Mouse (Mus musculus): ENCODE measurements around the gene Cmtr2. TPM values are rescaled to one million over a fixed set of nuclear protein-coding genes. Genes with fewer than 3 reads are reported as not detected.

The Cmtr2 gene
- polyA plus RNA-seq, 1 experiment: not detected

DNA sequence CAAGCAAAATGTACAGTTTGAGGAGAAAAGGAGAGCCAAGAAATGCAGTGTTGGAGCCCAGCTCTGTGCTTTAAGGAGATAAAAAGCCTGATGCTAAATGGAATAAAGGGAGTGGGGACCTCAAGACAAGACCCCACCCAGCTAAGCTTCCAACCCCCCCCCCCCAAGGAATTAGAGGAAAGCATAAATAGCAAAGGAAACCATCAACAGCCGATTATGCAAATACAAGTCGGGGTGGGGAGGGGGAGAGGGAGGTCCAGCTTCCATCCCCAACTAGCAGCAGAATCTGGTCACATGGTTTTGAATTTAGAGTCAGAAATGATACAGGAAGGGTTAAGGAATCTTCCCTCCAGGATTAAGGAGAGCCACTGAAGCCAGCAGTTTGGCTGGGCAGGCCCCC is 29.1 kb downstream of the Cmtr2 start:
- peaks cover 5% of the 10 kb centered on the region; the same call in 1 of the 2 replicates for H3K9me3 ChIP-seq
- no peaks in the 10 kb centered on the region for H3K36me3 ChIP-seq (replicated peaks; ENCODE audit: low read length)
- H3K27me3 ChIP-seq (replicated peaks): no peaks in the 10 kb centered on the region
- TF ChIP-seq GATA1 (IDR thresholded peaks at IDR 0.05; ENCODE audit: borderline replicate concordance, low read length): no peak
- H3K4me3 ChIP-seq (replicated peaks): no peak overlapping the region
- H3K4me1 ChIP-seq: no peaks in the 10 kb centered on the region

DNA sequence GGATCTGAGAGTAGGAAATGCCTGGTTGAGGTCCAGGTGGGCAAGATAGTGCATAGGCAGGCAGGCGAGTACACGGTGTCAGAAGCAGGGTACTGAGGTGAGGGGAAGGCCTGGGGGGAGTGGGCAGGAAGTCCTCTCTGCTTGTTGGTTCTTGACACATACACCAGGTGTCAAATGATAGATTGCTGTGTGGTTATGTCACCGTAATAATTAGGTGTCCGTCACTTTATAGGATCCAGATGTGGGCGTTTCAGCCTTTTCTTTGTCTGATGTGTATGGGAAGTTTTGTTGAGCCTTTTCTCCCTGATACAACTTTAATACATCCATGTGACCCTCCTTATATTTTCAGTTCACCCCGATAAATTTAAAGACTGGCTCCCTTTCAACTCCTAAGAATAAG is 31.8 kb downstream of the Cmtr2 start:
- H3K4me1 ChIP-seq: no peaks in the 10 kb centered on the region
- no peaks in the 10 kb centered on the region for H3K36me3 ChIP-seq (replicated peaks; ENCODE audit: low read length)
- H3K27me3 ChIP-seq (replicated peaks): no peaks in the 10 kb centered on the region
- H3K9me3 ChIP-seq: peaks cover 5% of the 10 kb centered on the region; the same call in 1 of the 2 replicates
- no peak overlapping the region for H3K4me3 ChIP-seq (replicated peaks)
- TF ChIP-seq GATA1 (IDR thresholded peaks at IDR 0.05; ENCODE audit: borderline replicate concordance, low read length) (no peak), FLI1 (IDR thresholded peaks at IDR 0.05; ENCODE audit: low read length) (no peak)

DNA sequence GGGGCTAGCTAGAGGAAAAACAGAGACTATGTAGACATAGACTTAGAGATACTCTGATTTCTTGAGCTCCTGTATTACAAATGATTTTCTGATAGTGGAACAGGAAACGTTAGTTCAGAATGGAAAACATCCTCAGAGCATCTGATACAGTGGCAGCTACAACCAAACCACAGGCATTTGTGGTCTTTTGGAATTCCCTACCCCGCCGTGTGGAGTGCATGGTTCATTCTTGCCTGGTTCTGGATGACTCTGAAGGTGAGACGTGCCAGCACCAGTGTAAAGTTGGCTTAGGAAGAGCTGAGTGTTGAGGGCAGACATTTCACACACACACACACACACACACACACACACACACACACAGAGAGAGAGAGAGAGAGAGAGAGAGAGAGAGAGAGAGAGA is 38.5 kb downstream of the Cmtr2 start:
- Histone ChIP-seq H3K36me3 (replicated peaks; ENCODE audit: low read length) (no peaks in the 10 kb centered on the region), H3K4me1 (no peaks in the 10 kb centered on the region), H3K27me3 (replicated peaks) (peaks cover 2% of the 10 kb centered on the region), H3K4me3 (replicated peaks) (no peak overlapping the region), H3K9me3 (no peaks in the 10 kb centered on the region)
- no peak for TF ChIP-seq FLI1 (IDR thresholded peaks at IDR 0.05; ENCODE audit: low read length)
- TF ChIP-seq GATA1 (IDR thresholded peaks at IDR 0.05; ENCODE audit: borderline replicate concordance, low read length): no peak

DNA sequence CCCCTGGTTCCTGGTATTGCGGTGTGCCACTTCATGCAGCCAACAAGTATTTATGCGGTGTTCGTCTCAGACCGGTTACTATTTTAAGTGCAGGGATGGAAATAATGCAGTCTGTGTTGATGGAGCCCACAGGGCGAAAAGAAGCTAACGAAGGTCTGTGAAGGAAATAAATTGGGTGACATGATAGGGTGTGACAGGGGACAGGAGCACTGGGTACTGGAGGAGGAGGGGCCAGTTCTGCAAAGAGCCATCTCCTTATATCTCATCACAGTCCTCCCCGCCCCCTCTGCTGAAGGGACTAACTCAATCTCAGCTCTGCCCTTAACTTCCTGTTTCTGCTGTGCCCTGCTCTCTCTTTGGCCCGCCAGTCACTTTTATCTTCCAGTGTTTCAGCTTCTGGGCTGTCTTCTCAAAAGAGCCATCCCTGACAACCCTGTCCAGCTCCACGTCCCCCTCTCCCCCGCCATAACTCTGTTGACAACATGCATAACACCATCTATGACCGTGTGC is 50.4 kb downstream of the Cmtr2 start:
- Histone ChIP-seq H3K4me1 (0 out of 2 replicates have a peak, but pooled peaks cover 3% of the 10 kb centered on the region), H3K9me3 (peaks cover 9% of the 10 kb centered on the region; the same call in 1 of the 2 replicates), H3K4me3 (replicated peaks) (no peak overlapping the region), H3K36me3 (replicated peaks; ENCODE audit: low read length) (no peaks in the 10 kb centered on the region), H3K27me3 (replicated peaks) (peaks cover 20% of the 10 kb centered on the region)
- TF ChIP-seq FLI1 (IDR thresholded peaks at IDR 0.05; ENCODE audit: low read length) (no peak), GATA1 (IDR thresholded peaks at IDR 0.05; ENCODE audit: borderline replicate concordance, low read length) (no peak)

DNA sequence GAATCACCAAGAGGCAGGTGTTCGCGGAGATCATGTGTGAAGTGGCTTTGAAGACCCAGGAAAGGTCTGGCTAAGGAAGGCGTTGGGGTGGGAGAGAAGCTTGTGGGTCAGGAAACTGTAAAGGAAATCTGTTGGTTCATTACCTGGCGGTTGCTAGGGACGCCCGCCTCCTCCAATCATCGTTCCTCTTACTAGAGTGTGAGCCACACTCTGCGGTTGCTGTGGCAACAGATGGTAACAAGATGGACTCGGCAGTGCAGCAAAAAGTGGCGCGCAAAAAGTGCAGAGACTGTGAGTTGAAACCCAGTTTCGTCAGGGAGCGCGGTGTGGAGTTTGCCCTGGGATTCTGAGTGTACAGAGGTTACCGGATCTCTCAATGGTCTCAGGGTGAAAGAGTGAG is 51.3 kb downstream of the Cmtr2 start, which contains the start of gene Hydin:
Gene Hydin, plus strand, starts transcription at position 237 of the 400 bp plus-strand sequence.
- peaks cover 20% of the 10 kb centered on the region for H3K27me3 ChIP-seq (replicated peaks)
- peaks cover 9% of the 10 kb centered on the region; the same call in 1 of the 2 replicates for H3K9me3 ChIP-seq
- 0 out of 2 replicates have a peak, but pooled peaks cover 3% of the 10 kb centered on the region for H3K4me1 ChIP-seq
- no peak for TF ChIP-seq FLI1 (IDR thresholded peaks at IDR 0.05; ENCODE audit: low read length)
- TF ChIP-seq GATA1 (IDR thresholded peaks at IDR 0.05; ENCODE audit: borderline replicate concordance, low read length): no peak
- no peaks in the 10 kb centered on the region for H3K36me3 ChIP-seq (replicated peaks; ENCODE audit: low read length)
- H3K4me3 ChIP-seq (replicated peaks): no peak within 1 kb of the TSS

DNA sequence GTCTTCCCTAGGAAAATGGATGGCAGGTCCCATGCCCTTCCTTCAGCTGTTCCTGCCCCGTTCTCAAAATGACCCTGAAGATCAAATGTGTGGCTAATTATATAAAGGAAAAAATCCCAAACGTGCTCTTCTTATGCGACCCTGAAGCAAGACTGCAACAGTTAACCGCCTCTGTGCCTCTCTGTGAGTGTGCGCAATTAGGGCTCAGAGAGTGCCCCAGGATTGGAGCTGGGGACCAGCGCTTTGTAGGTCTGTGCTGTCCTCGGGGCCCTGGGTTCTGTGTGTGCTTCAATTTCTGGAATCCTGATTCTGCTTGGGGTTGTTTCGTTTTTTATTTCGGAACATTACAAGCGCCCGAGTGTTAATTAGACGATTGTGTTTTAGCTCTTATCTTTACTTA is 51.8 kb downstream of the Cmtr2 start:
- Histone ChIP-seq H3K9me3 (peaks cover 9% of the 10 kb centered on the region; the same call in 1 of the 2 replicates), H3K4me3 (replicated peaks) (no peak overlapping the region)

DNA sequence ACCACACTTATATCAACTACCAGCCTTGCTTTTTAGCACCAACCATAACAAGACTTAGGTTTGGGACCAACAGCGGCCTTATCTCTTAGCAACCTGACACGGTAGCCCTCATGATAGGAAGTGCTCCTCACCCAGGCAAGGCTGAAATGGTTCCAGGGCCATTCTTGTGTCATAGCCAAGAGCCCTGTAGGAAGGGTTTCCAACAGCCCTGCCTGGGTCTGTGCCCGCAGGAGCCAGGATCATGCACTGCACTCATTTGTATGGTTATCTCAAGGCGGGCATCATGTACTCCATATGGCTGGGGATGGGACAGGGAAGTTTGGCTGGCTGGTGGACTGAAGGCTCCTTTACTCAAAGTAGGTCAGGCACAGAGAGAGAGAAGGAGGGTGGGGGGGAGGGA is 55.2 kb downstream of the Cmtr2 start:
- H3K9me3 ChIP-seq: peaks cover 9% of the 10 kb centered on the region; the same call in 1 of the 2 replicates
- H3K4me3 ChIP-seq (replicated peaks): no peak overlapping the region
- H3K27me3 ChIP-seq (replicated peaks): peaks cover 18% of the 10 kb centered on the region
- TF ChIP-seq FLI1 (IDR thresholded peaks at IDR 0.05; ENCODE audit: low read length): no peak
- TF ChIP-seq GATA1 (IDR thresholded peaks at IDR 0.05; ENCODE audit: borderline replicate concordance, low read length): no peak
- no peaks in the 10 kb centered on the region for H3K36me3 ChIP-seq (replicated peaks; ENCODE audit: low read length)
- H3K4me1 ChIP-seq: 0 out of 2 replicates have a peak, but pooled peaks cover 3% of the 10 kb centered on the region

More for the DNA sequence above, 51.8 kb downstream of the Cmtr2 start:
- Histone ChIP-seq H3K36me3 (replicated peaks; ENCODE audit: low read length) (no peaks in the 10 kb centered on the region), H3K4me1 (0 out of 2 replicates have a peak, but pooled peaks cover 3% of the 10 kb centered on the region), H3K27me3 (replicated peaks) (peaks cover 20% of the 10 kb centered on the region)
- TF ChIP-seq GATA1 (IDR thresholded peaks at IDR 0.05; ENCODE audit: borderline replicate concordance, low read length): no peak
- no peak for TF ChIP-seq FLI1 (IDR thresholded peaks at IDR 0.05; ENCODE audit: low read length)

DNA sequence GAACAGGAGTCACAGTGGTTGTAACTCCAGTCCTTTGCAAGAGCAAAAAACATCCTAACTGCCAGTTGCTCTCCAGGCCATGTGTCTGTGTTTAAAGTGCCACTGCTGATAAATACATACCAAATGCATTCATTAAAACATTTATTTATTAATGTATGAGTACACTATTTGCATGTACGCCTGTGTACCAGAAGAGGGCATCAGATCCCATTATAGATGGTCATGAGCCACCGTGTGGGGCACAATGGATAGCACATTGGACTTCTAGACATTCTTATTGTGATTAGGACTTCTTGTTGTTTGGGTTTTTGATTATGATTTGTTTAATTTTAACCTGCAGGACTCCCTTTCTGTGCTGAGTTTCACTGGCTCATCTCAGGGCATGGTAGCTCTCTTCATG is 57.9 kb downstream of the Cmtr2 start:
- Histone ChIP-seq H3K4me3 (replicated peaks) (no peak overlapping the region), H3K4me1 (no peaks in the 10 kb centered on the region), H3K27me3 (replicated peaks) (peaks cover 1% of the 10 kb centered on the region), H3K9me3 (peaks cover 9% of the 10 kb centered on the region; the same call in 1 of the 2 replicates), H3K36me3 (replicated peaks; ENCODE audit: low read length) (no peaks in the 10 kb centered on the region)
- TF ChIP-seq FLI1 (IDR thresholded peaks at IDR 0.05; ENCODE audit: low read length): no peak
- no peak for TF ChIP-seq GATA1 (IDR thresholded peaks at IDR 0.05; ENCODE audit: borderline replicate concordance, low read length)

Other genes starting within 250 kb of the Cmtr2 start
- not detected in 2 replicates for gene Tat, start 225.2 kb upstream of the Cmtr2 start, polyA plus RNA-seq (2012; ENCODE audit: insufficient read depth, low replicate concordance)
- not detected in 2 replicates for gene Chst4, start 175.9 kb upstream of the Cmtr2 start, polyA plus RNA-seq (2012; ENCODE audit: insufficient read depth, low replicate concordance)
- not detected in 2 replicates for gene Zfp612, start 135.9 kb upstream of the Cmtr2 start, polyA plus RNA-seq (2012; ENCODE audit: insufficient read depth, low replicate concordance)
- gene Gm21964, start 114.5 kb upstream of the Cmtr2 start, polyA plus RNA-seq (2012; ENCODE audit: insufficient read depth, low replicate concordance): not detected in 2 replicates
- gene Gm17720, start 112.9 kb upstream of the Cmtr2 start, polyA plus RNA-seq (2012; ENCODE audit: insufficient read depth, low replicate concordance): not detected in 2 replicates
- not detected in 2 replicates for gene Calb2, start 47.5 kb upstream of the Cmtr2 start, polyA plus RNA-seq (2012; ENCODE audit: insufficient read depth, low replicate concordance)
- gene Hydin, start 51.3 kb downstream of the Cmtr2 start, polyA plus RNA-seq (2012; ENCODE audit: insufficient read depth, low replicate concordance): not detected in 2 replicates